Mouse (Mus musculus) heart, embryonic 14.5 days (tissue): ENCODE measurements around the gene Ccm2l. TPM values are rescaled to one million over a fixed set of nuclear protein-coding genes. Genes with fewer than 3 reads are reported as not detected.

Source experiments
- ATAC-seq: fragments of 200-750 bp; cut with Nextera tagmentation; 2 replicates; pipeline ENCODE4 v1.8.0; 2017; ENCODE audit warnings: low read depth, moderate TSS enrichment; ENCODE audit not compliant: insufficient number of reproducible peaks, insufficient read depth, low FRiP score
- H3K27ac ChIP-seq, 2 experiments: fragments of 200-500 bp in 1 of 2; fragments of 300-500 bp in 1 of 2; sonication (generic) in 1 of 2; replicated peaks in 1 of 2; 2 replicates each; pipeline ENCODE4 v1.5.1; 2012 to 2014; ENCODE audit warnings: low read depth in 2 of 2, low read length in 2 of 2, control low read depth in 1 of 2, mild to moderate bottlenecking in 1 of 2, mixed read lengths in 1 of 2; ENCODE audit not compliant: control insufficient read depth in 1 of 2, insufficient read depth in 1 of 2
- H3K27me3 ChIP-seq: fragments of 300-500 bp; sonication (generic); 2 replicates; pipeline ENCODE4 v1.6.1; 2014; ENCODE audit warnings: mild to moderate bottlenecking, low read length, control low read depth; ENCODE audit not compliant: control insufficient read depth, insufficient read depth
- H3K36me3 ChIP-seq: fragments of 300-500 bp; sonication (generic); 2 replicates; pipeline ENCODE4 v1.6.1; 2014; ENCODE audit warnings: mild to moderate bottlenecking, control low read depth, low read length, mixed read lengths; ENCODE audit not compliant: control insufficient read depth, insufficient read depth
- H3K4me1 ChIP-seq, 2 experiments: fragments of 200-500 bp in 1 of 2; fragments of 300-500 bp in 1 of 2; sonication (generic) in 1 of 2; 2 replicates each; pipeline ENCODE4 v1.6.1; 2012 to 2014; ENCODE audit warnings: low read length in 2 of 2, control low read depth in 1 of 2, mixed read lengths in 1 of 2; ENCODE audit not compliant: control insufficient read depth in 2 of 2, insufficient read depth in 2 of 2
- H3K4me2 ChIP-seq: fragments of 300-500 bp; sonication (generic); 2 replicates; pipeline ENCODE4 v1.6.1; 2014; ENCODE audit warnings: mild to moderate bottlenecking, low read length
- H3K4me3 ChIP-seq, 2 experiments: fragments of 200-500 bp in 1 of 2; fragments of 300-500 bp in 1 of 2; sonication (generic) in 1 of 2; 2 replicates each; pipeline ENCODE4 v1.5.1; 2012 to 2014; ENCODE audit warnings: low read length in 2 of 2, mild to moderate bottlenecking in 2 of 2, control low read depth in 1 of 2, low read depth in 1 of 2, moderate library complexity in 1 of 2; ENCODE audit not compliant: control insufficient read depth in 1 of 2, insufficient read depth in 1 of 2
- H3K9ac ChIP-seq: fragments of 300-500 bp; sonication (generic); 2 replicates; pipeline ENCODE4 v1.6.1; 2014; ENCODE audit warnings: mild to moderate bottlenecking, low read length
- H3K9me3 ChIP-seq: fragments of 300-500 bp; sonication (generic); 2 replicates; pipeline ENCODE4 v1.6.1; 2016; ENCODE audit warnings: low read length, control low read depth; ENCODE audit not compliant: control insufficient read depth
- WGBS: fragments of 180-500 bp; shearing (Covaris S2); extraction: QIAGEN DNeasy Blood & Tissue Kit; methylation state at CpG from one replicate; pipeline ENCODE4 v1.1.7; 2014; 5-methylcytosine and 5-hydroxymethylcytosine counted together
- polyA plus RNA-seq: library from polyadenylated mRNA; unstranded; fragments of >200 nt; fragmentation: Nextera tagmentation; extraction: Ambion mirVana; gene quantifications from 2 replicates; pipeline ENCODE4 v1.2.1, GENCODE M21; 2014

Gene Ccm2l
- polyA plus RNA-seq, 1 experiment from 2014 or later, result 7.9 TPM

GRCm38 (mm10) chr2:153045884-153046299, 19.9 kb upstream of the Ccm2l start:
- 32% methylated on average over 8 of the region's 8 CpGs for WGBS
- Histone ChIP-seq H3K36me3 (no peaks in the 10 kb centered on the region), H3K9ac (no peak overlapping the region), H3K27me3 (peaks cover 3% of the 10 kb centered on the region), H3K9me3 (no peaks in the 10 kb centered on the region), H3K4me2 (no peak overlapping the region), H3K4me3 (no peak overlapping the region), H3K4me1 (no peaks in the 10 kb centered on the region; a peak in 1 of 4 replicates), H3K27ac (no peak overlapping the region)
- no peak for ATAC-seq

- 33% methylated on average over 17 of the region's 17 CpGs for WGBS
Observed at GRCm38 (mm10) chr2:153047828-153048465, 17.8 kb upstream of the Ccm2l start.

GRCm38 (mm10) chr2:153049288-153049996, 16.3 kb upstream of the Ccm2l start:
- H3K4me1 ChIP-seq, result no peaks in the 10 kb centered on the region; a peak in 1 of 4 replicates
- WGBS, result 36% methylated on average over 9 of the region's 9 CpGs
- H3K27ac ChIP-seq, result no peak overlapping the region
- no peak for ATAC-seq
- H3K9ac ChIP-seq, result no peak overlapping the region
- no peak overlapping the region for H3K4me2 ChIP-seq
- no peak overlapping the region for H3K4me3 ChIP-seq
- no peaks in the 10 kb centered on the region for H3K36me3 ChIP-seq
- no peaks in the 10 kb centered on the region for H3K9me3 ChIP-seq
- H3K27me3 ChIP-seq, result peaks cover 38% of the 10 kb centered on the region

More at GRCm38 (mm10) chr2:153047828-153048465, 17.8 kb upstream of the Ccm2l start:
- Histone ChIP-seq H3K9me3 (no peaks in the 10 kb centered on the region), H3K36me3 (no peaks in the 10 kb centered on the region), H3K27ac (no peak overlapping the region), H3K4me2 (no peak overlapping the region), H3K9ac (no peak overlapping the region), H3K4me3 (no peak overlapping the region), H3K27me3 (peaks cover 24% of the 10 kb centered on the region), H3K4me1 (no peaks in the 10 kb centered on the region; a peak in 1 of 4 replicates)
- ATAC-seq, result no peak

- Histone ChIP-seq H3K9ac (no peak overlapping the region), H3K27ac (no peak overlapping the region), H3K9me3 (no peaks in the 10 kb centered on the region), H3K27me3 (peaks cover 43% of the 10 kb centered on the region), H3K4me1 (no peaks in the 10 kb centered on the region; a peak in 1 of 4 replicates), H3K4me3 (no peak overlapping the region), H3K36me3 (no peaks in the 10 kb centered on the region), H3K4me2 (no peak overlapping the region)
- ATAC-seq, result no peak
- WGBS, result 75% methylated on average over 4 of the region's 4 CpGs
Observed at GRCm38 (mm10) chr2:153049997-153050358, 15.8 kb upstream of the Ccm2l start.

- no peaks in the 10 kb centered on the region; a peak in 1 of 4 replicates for H3K4me1 ChIP-seq
- ATAC-seq, result no peak
- WGBS, result 72% methylated on average over 6 of the region's 6 CpGs
- H3K4me3 ChIP-seq, result no peak overlapping the region
- no peak overlapping the region for H3K27ac ChIP-seq
- H3K4me2 ChIP-seq, result no peak overlapping the region
- H3K36me3 ChIP-seq, result no peaks in the 10 kb centered on the region
- H3K9me3 ChIP-seq, result no peaks in the 10 kb centered on the region
- no peak overlapping the region for H3K9ac ChIP-seq
- peaks cover 44% of the 10 kb centered on the region for H3K27me3 ChIP-seq
Observed at GRCm38 (mm10) chr2:153051095-153051494, 14.7 kb upstream of the Ccm2l start.

GRCm38 (mm10) chr2:153051537-153051936, 14.2 kb upstream of the Ccm2l start:
- peaks cover 44% of the 10 kb centered on the region for H3K27me3 ChIP-seq
- no peaks in the 10 kb centered on the region; a peak in 1 of 4 replicates for H3K4me1 ChIP-seq
- no peak overlapping the region for H3K27ac ChIP-seq
- ATAC-seq, result no peak
- H3K9ac ChIP-seq, result no peak overlapping the region
- no peak overlapping the region for H3K4me3 ChIP-seq
- H3K36me3 ChIP-seq, result no peaks in the 10 kb centered on the region
- no peak overlapping the region for H3K4me2 ChIP-seq
- no peaks in the 10 kb centered on the region for H3K9me3 ChIP-seq
- WGBS, result 75% methylated on average over 9 of the region's 9 CpGs

- Histone ChIP-seq H3K4me1 (no peaks in the 10 kb centered on the region; a peak in 1 of 4 replicates), H3K4me3 (no peak overlapping the region)
Observed at GRCm38 (mm10) chr2:153052700-153053351, 12.9 kb upstream of the Ccm2l start.

More at GRCm38 (mm10) chr2:153052700-153053351, 12.9 kb upstream of the Ccm2l start:
- peaks cover 47% of the 10 kb centered on the region for H3K27me3 ChIP-seq
- no peaks in the 10 kb centered on the region for H3K36me3 ChIP-seq
- H3K27ac ChIP-seq, result no peak overlapping the region
- H3K9me3 ChIP-seq, result no peaks in the 10 kb centered on the region
- WGBS, result 7% methylated on average over 30 of the region's 30 CpGs
- no peak overlapping the region for H3K4me2 ChIP-seq
- no peak for ATAC-seq
- no peak overlapping the region for H3K9ac ChIP-seq
